In the genomic region with DNA sequence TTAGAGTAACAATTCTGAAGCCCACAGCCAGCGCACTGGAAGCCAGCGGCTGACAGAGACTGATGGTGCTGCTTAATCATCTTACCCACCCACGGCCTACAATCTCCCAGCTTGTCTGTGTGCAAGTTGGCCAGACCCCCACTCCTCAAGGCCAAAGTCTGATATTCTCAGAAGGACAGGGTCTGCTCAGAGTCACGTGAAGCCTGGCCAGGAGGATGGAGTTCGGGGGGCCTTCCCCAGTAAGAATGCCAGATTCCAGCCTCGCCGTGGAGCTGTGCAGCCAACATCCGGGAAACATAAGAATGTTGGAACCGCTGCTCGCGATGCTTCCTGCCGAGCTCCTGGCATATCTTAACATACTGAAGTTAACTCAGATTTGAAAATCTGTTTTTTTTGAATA, we compare ENCODE assay signal across 11 mouse cellular contexts.
A peak's percentile ranks its signal among the peaks of the same experiment; 100 is the strongest.
DNase-seq lines count a peak whose midpoint lies in the region; ATAC-seq and TF ChIP-seq lines count a peak whose summit lies in the region.
"Had no signal": no experiment of that assay in that cellular context is flagged by ENCODE, and none has a peak within 500 bp of the region (broad histone marks: within the 10 kb centered on the region; RNA-seq: fewer than 3 reads in every experiment).

No protein-coding gene starts in this region.

- H3K4me2 ChIP-seq in stomach, postnatal 0 days (replicated peaks; ENCODE audit: low read depth), result no peak overlapping the region
- no peak overlapping the region for H3K4me2 ChIP-seq in midbrain, embryonic 11.5 days
- no peak overlapping the region for H3K4me2 ChIP-seq in midbrain, embryonic 13.5 days (replicated peaks)
- H3K4me2 ChIP-seq: forebrain, embryonic 12.5 days had no signal

- H3K36me3 ChIP-seq in stomach, postnatal 0 days (ENCODE audit: control insufficient read depth, insufficient read depth, low read length), result no peaks in the 10 kb centered on the region
- H3K36me3 ChIP-seq in midbrain, embryonic 11.5 days (ENCODE audit: control insufficient read depth, insufficient read depth, low read length), result no peaks in the 10 kb centered on the region
- H3K36me3 ChIP-seq in midbrain, embryonic 13.5 days, result 0 out of 2 replicates have a peak, but pooled peaks cover 10% of the 10 kb centered on the region
- H3K36me3 ChIP-seq: forebrain, embryonic 12.5 days had no signal

- no peaks in the 10 kb centered on the region for H3K9me3 ChIP-seq in stomach, postnatal 0 days (ENCODE audit: control insufficient read depth, low read length)
- H3K9me3 ChIP-seq in midbrain, embryonic 11.5 days (ENCODE audit: control insufficient read depth, low read length), result no peaks in the 10 kb centered on the region
- H3K9me3 ChIP-seq in midbrain, embryonic 13.5 days, result no peaks in the 10 kb centered on the region; the same call in 1 of the 2 replicates
- H3K9me3 ChIP-seq: forebrain, embryonic 12.5 days had no signal

- peak; percentile 26 to 51 for DNase-seq in cerebellum, postnatal 10 days
- DNase-seq in cerebellum, adult 8-10 months, result no peak
- peak; percentile 22 for DNase-seq in lung, postnatal 10 days
- DNase-seq in lung, postnatal 14 days, result no peak
- DNase-seq in heart, postnatal 36 days, result peak; percentile 51
- DNase-seq in stomach, postnatal 0 days (ENCODE audit: low spot score), result peak; percentile 18
- no peak for DNase-seq in midbrain, embryonic 11.5 days (ENCODE audit: low spot score, missing footprints)

- TF ChIP-seq EP300 in stomach, postnatal 0 days (optimal IDR thresholded peaks at IDR 0.05), result no peak

- H3K9ac ChIP-seq in stomach, postnatal 0 days (ENCODE audit: low read length), result no peak overlapping the region
- H3K9ac ChIP-seq in midbrain, embryonic 11.5 days (ENCODE audit: low read length), result no peak overlapping the region
- no peak overlapping the region for H3K9ac ChIP-seq in midbrain, embryonic 13.5 days (replicated peaks)
- H3K9ac ChIP-seq: forebrain, embryonic 12.5 days had no signal

- no peaks in the 10 kb centered on the region for H3K27me3 ChIP-seq in stomach, postnatal 0 days (ENCODE audit: control insufficient read depth, insufficient read depth, low read length)
- H3K27me3 ChIP-seq in midbrain, embryonic 11.5 days (ENCODE audit: control insufficient read depth, insufficient read depth, low read length), result no peaks in the 10 kb centered on the region
- no peaks in the 10 kb centered on the region for H3K27me3 ChIP-seq in midbrain, embryonic 13.5 days
- H3K27me3 ChIP-seq: forebrain, embryonic 12.5 days had no signal

- TF ChIP-seq CTCF in stomach, postnatal 0 days (IDR thresholded peaks at IDR 0.05; ENCODE audit: low read depth), result no peak

- H3K27ac ChIP-seq in stomach, postnatal 0 days (replicated peaks), result no peak overlapping the region
- no peak overlapping the region for H3K27ac ChIP-seq in midbrain, embryonic 11.5 days (ENCODE audit: low read depth, low read length)
- H3K27ac ChIP-seq in midbrain, embryonic 13.5 days, result no peak overlapping the region
- H3K27ac ChIP-seq: forebrain, embryonic 12.5 days; left cerebral cortex, adult 2 months; midbrain, embryonic 10.5 days had no signal

- WGBS in stomach, postnatal 0 days, result 37% methylated on average over 12 of the region's 12 CpGs
- WGBS in midbrain, embryonic 11.5 days, result 80% methylated on average over 12 of the region's 12 CpGs
- WGBS in midbrain, embryonic 13.5 days, result 80% methylated on average over 12 of the region's 12 CpGs

- no peak; the same call in 1 of the 2 replicates for ATAC-seq in stomach, postnatal 0 days (ENCODE audit: low FRiP score, low TSS enrichment)
- ATAC-seq in midbrain, embryonic 11.5 days (ENCODE audit: low FRiP score), result no peak
- no peak for ATAC-seq in midbrain, embryonic 13.5 days

- no peak overlapping the region for H3K4me3 ChIP-seq in stomach, postnatal 0 days (ENCODE audit: low read depth, low read length)
- H3K4me3 ChIP-seq in midbrain, embryonic 11.5 days (ENCODE audit: low read depth, low read length), result no peak overlapping the region
- H3K4me3 ChIP-seq in midbrain, embryonic 13.5 days (replicated peaks), result no peak overlapping the region
- H3K4me3 ChIP-seq: forebrain, embryonic 12.5 days; left cerebral cortex, adult 2 months; midbrain, embryonic 10.5 days had no signal

- intact Hi-C loops in heart, postnatal 36 days (cut with DNase I), result no loop called here

- no peaks in the 10 kb centered on the region for H3K4me1 ChIP-seq in stomach, postnatal 0 days (replicated peaks; ENCODE audit: control insufficient read depth, insufficient read depth)
- H3K4me1 ChIP-seq in midbrain, embryonic 11.5 days (ENCODE audit: control insufficient read depth, insufficient read depth, low read length), result no peaks in the 10 kb centered on the region
- H3K4me1 ChIP-seq in midbrain, embryonic 13.5 days (replicated peaks), result 0 out of 2 replicates have a peak, but pooled peaks cover 8% of the 10 kb centered on the region
- H3K4me1 ChIP-seq: forebrain, embryonic 12.5 days had no signal

Comparison
In these comparisons a context has a peak if more than half of its experiments do, and no peak if none do; other contexts are left out.
1. DNase-seq: peak in cerebellum, postnatal 10 days (2 of 2), lung, postnatal 10 days (single experiment), heart, postnatal 36 days (2 of 2) and stomach, postnatal 0 days (single experiment); none in cerebellum, adult 8-10 months (single experiment), lung, postnatal 14 days (single experiment) and midbrain, embryonic 11.5 days (single experiment).